Mouse (Mus musculus): ENCODE results near the gene Cerk.

DNA sequence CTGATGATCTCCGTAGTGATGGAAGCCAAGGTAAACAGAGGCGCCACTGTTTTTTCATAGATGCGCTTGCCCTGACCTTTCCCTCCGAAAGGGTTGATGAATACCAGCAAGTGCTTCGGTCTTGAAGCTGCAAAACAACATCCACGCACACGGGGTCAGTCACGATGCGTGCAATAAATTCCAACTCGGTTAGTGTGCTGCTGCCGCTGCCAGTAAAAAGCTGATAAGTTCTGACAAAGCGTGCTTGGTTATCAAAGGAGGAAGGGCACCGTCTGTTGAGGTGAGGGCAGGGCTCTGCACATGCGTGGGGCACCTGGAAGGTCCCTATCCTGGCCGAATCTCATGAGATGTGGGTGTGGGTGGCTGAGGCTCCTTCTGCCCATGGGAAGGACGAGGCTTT is 26.8 kb downstream of the Cerk start:
- TF ChIP-seq CTCF (conservative IDR thresholded peaks at IDR 0.05; ENCODE audit: insufficient read depth, insufficient read length, low read depth, low read length) (peak; percentile 69), POLR2A (IDR thresholded peaks at IDR 0.05; ENCODE audit: low read depth, low read length) (no peak)
